Mouse (Mus musculus) neural tube, embryonic 12.5 days (tissue): ENCODE measurements around the gene Grm1. TPM values are rescaled to one million over a fixed set of nuclear protein-coding genes. Genes with fewer than 3 reads are reported as not detected.

Experiments used
- ATAC-seq: fragments of 200-750 bp; cut with Nextera tagmentation; 2 replicates; pipeline ENCODE4 v1.8.0; 2017; ENCODE audit warnings: low read depth, mild to moderate bottlenecking, moderate TSS enrichment, moderate library complexity; ENCODE audit not compliant: low FRiP score
- H3K27ac ChIP-seq: fragments of 300-500 bp; sonication (generic); 2 replicates; pipeline ENCODE4 v1.5.1; 2016
- H3K27me3 ChIP-seq: fragments of 300-500 bp; sonication (generic); replicated peaks from 2 replicates; pipeline ENCODE4 v1.6.1; 2016; ENCODE audit warnings: mild to moderate bottlenecking
- H3K36me3 ChIP-seq: fragments of 300-500 bp; sonication (generic); 2 replicates; pipeline ENCODE4 v1.6.1; 2016; ENCODE audit warnings: mild to moderate bottlenecking
- H3K4me1 ChIP-seq: fragments of 300-500 bp; sonication (generic); 2 replicates; pipeline ENCODE4 v1.6.1; 2016
- H3K4me2 ChIP-seq: fragments of 300-500 bp; sonication (generic); replicated peaks from 2 replicates; pipeline ENCODE4 v1.6.1; 2016; ENCODE audit warnings: mild to moderate bottlenecking
- H3K4me3 ChIP-seq: fragments of 300-500 bp; sonication (generic); 2 replicates; pipeline ENCODE4 v1.5.1; 2016
- H3K9ac ChIP-seq: fragments of 300-500 bp; sonication (generic); 2 replicates; pipeline ENCODE4 v1.6.1; 2016; ENCODE audit warnings: mild to moderate bottlenecking
- H3K9me3 ChIP-seq: fragments of 300-500 bp; sonication (generic); 2 replicates; pipeline ENCODE4 v1.6.1; 2016; ENCODE audit warnings: mild to moderate bottlenecking
- WGBS: fragments of 180-500 bp; shearing (Covaris S2); methylation state at CpG from one replicate; pipeline ENCODE4 v1.1.7; 2016; 5-methylcytosine and 5-hydroxymethylcytosine counted together
- polyA plus RNA-seq: library from polyadenylated mRNA; unstranded; fragments of >200 nt; fragmentation: Nextera tagmentation; extraction: Ambion mirVana; gene quantifications from 2 replicates; pipeline ENCODE4 v1.2.1, GENCODE M21; 2016

Grm1 gene
- polyA plus RNA-seq, 1 experiment from 2014 or later = 0.19 TPM

- 4% methylated on average over 35 of the region's 35 CpGs for WGBS
- Histone ChIP-seq H3K4me1 (peaks cover 13% of the 10 kb centered on the region; the same call in 1 of the 2 replicates), H3K27me3 (peaks cover 8% of the 10 kb centered on the region; the same call in 1 of the 2 replicates), H3K4me3 (peak overlapping the region; percentile 41), H3K36me3 (no peaks in the 10 kb centered on the region), H3K27ac (no peak overlapping the region), H3K9ac (peak overlapping the region; percentile 53), H3K9me3 (no peaks in the 10 kb centered on the region), H3K4me2 (peak overlapping the region; percentile 95)
- peak; percentile 80 for ATAC-seq
Observed at GRCm38 (mm10) chr10:10688907-10689667, 393.1 kb downstream of the Grm1 start.

GRCm38 (mm10) chr10:10681048-10681447, 401.1 kb downstream of the Grm1 start, which contains the start of gene Gm10944:
Gene Gm10944 (plus strand): TSS chr10:10681348.
- H3K9me3 ChIP-seq = no peaks in the 10 kb centered on the region
- 90% methylated on average over 1 of the region's 1 CpGs for WGBS
- H3K9ac ChIP-seq = no peak within 1 kb of the TSS
- no peaks in the 10 kb centered on the region for H3K27me3 ChIP-seq
- H3K4me2 ChIP-seq = no peak within 1 kb of the TSS
- no peak within 1 kb of the TSS for H3K27ac ChIP-seq
- H3K4me1 ChIP-seq = no peaks in the 10 kb centered on the region
- no peaks in the 10 kb centered on the region for H3K36me3 ChIP-seq
- no peak for ATAC-seq
- no peak within 1 kb of the TSS for H3K4me3 ChIP-seq

GRCm38 (mm10) chr10:10659976-10660375, 422.2 kb downstream of the Grm1 start:
- Histone ChIP-seq H3K9me3 (no peaks in the 10 kb centered on the region), H3K4me3 (no peak overlapping the region), H3K4me1 (no peaks in the 10 kb centered on the region), H3K36me3 (no peaks in the 10 kb centered on the region), H3K4me2 (no peak overlapping the region), H3K9ac (no peak overlapping the region), H3K27ac (no peak overlapping the region), H3K27me3 (no peaks in the 10 kb centered on the region)
- no peak for ATAC-seq
- WGBS = 80% methylated on average over 3 of the region's 3 CpGs

- no peaks in the 10 kb centered on the region for H3K4me1 ChIP-seq
- no peaks in the 10 kb centered on the region for H3K9me3 ChIP-seq
- H3K9ac ChIP-seq = no peak overlapping the region
- 84% methylated on average over 3 of the region's 3 CpGs for WGBS
- H3K4me3 ChIP-seq = no peak overlapping the region
- no peak for ATAC-seq
- no peak overlapping the region for H3K4me2 ChIP-seq
- no peaks in the 10 kb centered on the region for H3K36me3 ChIP-seq
- no peaks in the 10 kb centered on the region for H3K27me3 ChIP-seq
- H3K27ac ChIP-seq = no peak overlapping the region
Observed at GRCm38 (mm10) chr10:10659161-10659560, 423.0 kb downstream of the Grm1 start.

GRCm38 (mm10) chr10:10656621-10657020, 425.5 kb downstream of the Grm1 start:
- WGBS = 87% methylated on average over 4 of the region's 4 CpGs
- ATAC-seq = no peak
- H3K27ac ChIP-seq = no peak overlapping the region

GRCm38 (mm10) chr10:10655991-10656390, 426.2 kb downstream of the Grm1 start:
- H3K36me3 ChIP-seq = no peaks in the 10 kb centered on the region
- no peaks in the 10 kb centered on the region for H3K4me1 ChIP-seq
- H3K27ac ChIP-seq = no peak overlapping the region
- no peak overlapping the region for H3K9ac ChIP-seq
- H3K4me3 ChIP-seq = no peak overlapping the region
- ATAC-seq = no peak
- no peak overlapping the region for H3K4me2 ChIP-seq
- H3K9me3 ChIP-seq = no peaks in the 10 kb centered on the region
- H3K27me3 ChIP-seq = no peaks in the 10 kb centered on the region

More at GRCm38 (mm10) chr10:10656621-10657020, 425.5 kb downstream of the Grm1 start:
- Histone ChIP-seq H3K4me3 (no peak overlapping the region), H3K4me1 (no peaks in the 10 kb centered on the region), H3K9ac (no peak overlapping the region), H3K27me3 (no peaks in the 10 kb centered on the region), H3K9me3 (no peaks in the 10 kb centered on the region), H3K36me3 (no peaks in the 10 kb centered on the region), H3K4me2 (no peak overlapping the region)

Other genes starting within 250 kb of the Grm1 start
- gene Shprh, start 67.1 kb upstream of the Grm1 start, polyA plus RNA-seq = 25.3 and 25.6 TPM in 2 replicates
- 37.8 and 39.7 TPM in 2 replicates for gene Fbxo30, start 199.0 kb upstream of the Grm1 start, polyA plus RNA-seq